Mouse (Mus musculus) cerebellum, adult 11 months (tissue): Measurements from ENCODE around the gene Rdh5.

Experiments used
- DNase-seq: peaks from one replicate; pipeline ENCODE4 v3.0.0; 2022

Gene Rdh5

GRCm38 (mm10) chr10:128922822-128923012 is at the start of gene Rdh5:
Rdh5 (minus strand) TSS chr10:128922888.
- DNase-seq, result no peak

- DNase-seq, result no peak
These were observed 48.1 kb upstream of the Rdh5 start for GRCm38 (mm10) chr10:128970740-128971250.

GRCm38 (mm10) chr10:128968341-128968749 is 45.7 kb upstream of the Rdh5 start:
- no peak for DNase-seq

- DNase-seq, result no peak
These were observed 43.2 kb upstream of the Rdh5 start for GRCm38 (mm10) chr10:128965871-128966270.

GRCm38 (mm10) chr10:128964961-128965360 is 42.3 kb upstream of the Rdh5 start:
- no peak for DNase-seq

- no peak for DNase-seq
These were observed 38.2 kb upstream of the Rdh5 start, which contains the start of gene Mettl7b for GRCm38 (mm10) chr10:128960590-128961584. Mettl7b (minus strand) TSS chr10:128960988.

GRCm38 (mm10) chr10:128960142-128960541 is 37.5 kb upstream of the Rdh5 start:
- DNase-seq, result no peak

- DNase-seq, result no peak
These were observed 35.7 kb upstream of the Rdh5 start for GRCm38 (mm10) chr10:128958340-128958739.

- no peak for DNase-seq
These were observed 27.7 kb upstream of the Rdh5 start for GRCm38 (mm10) chr10:128950208-128950887.

GRCm38 (mm10) chr10:128947496-128947895 is 24.8 kb upstream of the Rdh5 start:
- no peak for DNase-seq

- no peak for DNase-seq
These were observed 23.0 kb upstream of the Rdh5 start for GRCm38 (mm10) chr10:128945675-128946074.

GRCm38 (mm10) chr10:128940475-128941061 is 17.9 kb upstream of the Rdh5 start:
- DNase-seq, result no peak

- no peak for DNase-seq
These were observed 16.3 kb upstream of the Rdh5 start for GRCm38 (mm10) chr10:128938974-128939373.

- DNase-seq, result peak; percentile 93
These were observed 15.8 kb upstream of the Rdh5 start for GRCm38 (mm10) chr10:128938457-128938856.

GRCm38 (mm10) chr10:128937756-128938390 is 15.2 kb upstream of the Rdh5 start:
- no peak for DNase-seq

GRCm38 (mm10) chr10:128935826-128936440 is 13.2 kb upstream of the Rdh5 start:
- no peak for DNase-seq

GRCm38 (mm10) chr10:128934997-128935787 is 12.5 kb upstream of the Rdh5 start:
- DNase-seq, result no peak

- DNase-seq, result no peak
These were observed 11.5 kb upstream of the Rdh5 start for GRCm38 (mm10) chr10:128933976-128934721.

- peak; percentile 50 for DNase-seq
These were observed 10.9 kb upstream of the Rdh5 start, which contains the start of gene Itga7 for GRCm38 (mm10) chr10:128933574-128933973. Itga7 (plus strand) TSS chr10:128933818.

- no peak for DNase-seq
These were observed 8.8 kb upstream of the Rdh5 start for GRCm38 (mm10) chr10:128931441-128931840.
